Mouse (Mus musculus) embryonic facial prominence, embryonic 15.5 days (tissue): ENCODE results near the gene Sh3bgrl2. TPM values are rescaled to one million over a fixed set of nuclear protein-coding genes. Genes with fewer than 3 reads are reported as not detected.
A peak's percentile ranks its signal among the peaks of the same experiment; 100 is the strongest.

Experiments used
- ATAC-seq: fragments of 200-750 bp; cut with Nextera tagmentation; 2 replicates; pipeline ENCODE4 v1.8.0; 2017; ENCODE audit warnings: low read depth, moderate TSS enrichment; ENCODE audit not compliant: insufficient number of reproducible peaks, low FRiP score, low TSS enrichment
- H3K27ac ChIP-seq: fragments of 300-500 bp; sonication (generic); replicated peaks from 2 replicates; pipeline ENCODE4 v1.5.1; 2015; ENCODE audit warnings: mild to moderate bottlenecking, inconsistent platforms
- H3K27me3 ChIP-seq: fragments of 300-500 bp; sonication (generic); 2 replicates; pipeline ENCODE4 v1.6.1; 2015; ENCODE audit warnings: inconsistent platforms
- H3K36me3 ChIP-seq: fragments of 300-500 bp; sonication (generic); 2 replicates; pipeline ENCODE4 v1.6.1; 2015; ENCODE audit warnings: mild to moderate bottlenecking, inconsistent platforms
- H3K4me1 ChIP-seq: fragments of 300-500 bp; sonication (generic); 2 replicates; pipeline ENCODE4 v1.6.1; 2015; ENCODE audit warnings: inconsistent platforms
- H3K4me2 ChIP-seq: fragments of 300-500 bp; sonication (generic); replicated peaks from 2 replicates; pipeline ENCODE4 v1.6.1; 2015; ENCODE audit warnings: mild to moderate bottlenecking, inconsistent platforms
- H3K4me3 ChIP-seq: fragments of 300-500 bp; sonication (generic); replicated peaks from 2 replicates; pipeline ENCODE4 v1.5.1; 2015; ENCODE audit warnings: mild to moderate bottlenecking, inconsistent platforms
- H3K9ac ChIP-seq: fragments of 300-500 bp; sonication (generic); 2 replicates; pipeline ENCODE4 v1.6.1; 2015; ENCODE audit warnings: inconsistent platforms
- H3K9me3 ChIP-seq: fragments of 300-500 bp; sonication (generic); replicated peaks from 2 replicates; pipeline ENCODE4 v1.6.1; 2016; ENCODE audit warnings: inconsistent platforms
- WGBS: fragments of 180-500 bp; shearing (Covaris S2); methylation state at CpG from one replicate; pipeline ENCODE4 v1.1.7; 2015; 5-methylcytosine and 5-hydroxymethylcytosine counted together
- polyA plus RNA-seq: library from polyadenylated mRNA; unstranded; fragments of >200 nt; fragmentation: Nextera tagmentation; extraction: Ambion mirVana; gene quantifications from 2 replicates; pipeline ENCODE4 v1.2.1, GENCODE M21; 2015

Gene Sh3bgrl2
- polyA plus RNA-seq, 1 experiment from 2014 or later: 22.8 TPM

- Histone ChIP-seq H3K4me1 (peaks cover 12% of the 10 kb centered on the region), H3K9ac (no peak overlapping the region), H3K4me3 (no peak overlapping the region), H3K27ac (0 out of 2 replicates have a peak overlapping the region, but pooled peaks have one; percentile 30), H3K4me2 (no peak overlapping the region), H3K9me3 (no peaks in the 10 kb centered on the region), H3K27me3 (no peaks in the 10 kb centered on the region), H3K36me3 (no peaks in the 10 kb centered on the region)
- ATAC-seq: no peak
- WGBS: 29% methylated on average over 6 of the region's 6 CpGs
These were observed 67.9 kb downstream of the Sh3bgrl2 start for GRCm38 (mm10) chr9:83615912-83616585.

- no peaks in the 10 kb centered on the region for H3K36me3 ChIP-seq
- H3K4me3 ChIP-seq: no peak overlapping the region
- no peak for ATAC-seq
- H3K4me2 ChIP-seq: no peak overlapping the region
- peaks cover 12% of the 10 kb centered on the region for H3K4me1 ChIP-seq
- H3K27ac ChIP-seq: 0 out of 2 replicates have a peak overlapping the region, but pooled peaks have one; percentile 30
- no peaks in the 10 kb centered on the region for H3K9me3 ChIP-seq
- H3K9ac ChIP-seq: no peak overlapping the region
- 19% methylated on average over 7 of the region's 7 CpGs for WGBS
- H3K27me3 ChIP-seq: no peaks in the 10 kb centered on the region
These were observed 68.5 kb downstream of the Sh3bgrl2 start for GRCm38 (mm10) chr9:83616586-83617081.

- Histone ChIP-seq H3K36me3 (no peaks in the 10 kb centered on the region), H3K4me3 (no peak overlapping the region), H3K27me3 (no peaks in the 10 kb centered on the region), H3K4me1 (no peaks in the 10 kb centered on the region), H3K4me2 (no peak overlapping the region), H3K9me3 (no peaks in the 10 kb centered on the region), H3K9ac (no peak overlapping the region), H3K27ac (no peak overlapping the region)
- ATAC-seq: no peak
- whole genome bisulfite sequencing: 76% methylated on average over 6 of the region's 6 CpGs
These were observed 75.3 kb downstream of the Sh3bgrl2 start for GRCm38 (mm10) chr9:83623455-83623854.

GRCm38 (mm10) chr9:83624193-83624592 lies 76.1 kb downstream of the Sh3bgrl2 start:
- no peaks in the 10 kb centered on the region for H3K36me3 ChIP-seq
- peaks cover 6% of the 10 kb centered on the region for H3K4me1 ChIP-seq
- H3K9ac ChIP-seq: no peak overlapping the region
- 75% methylated on average over 5 of the region's 5 CpGs for whole genome bisulfite sequencing
- no peak overlapping the region for H3K4me3 ChIP-seq
- H3K27me3 ChIP-seq: no peaks in the 10 kb centered on the region
- no peaks in the 10 kb centered on the region for H3K9me3 ChIP-seq
- ATAC-seq: no peak
- no peak overlapping the region for H3K4me2 ChIP-seq
- no peak overlapping the region for H3K27ac ChIP-seq

- Histone ChIP-seq H3K4me3 (no peak overlapping the region), H3K27ac (no peak overlapping the region), H3K27me3 (no peaks in the 10 kb centered on the region), H3K4me1 (peaks cover 10% of the 10 kb centered on the region), H3K4me2 (no peak overlapping the region), H3K36me3 (no peaks in the 10 kb centered on the region), H3K9ac (no peak overlapping the region), H3K9me3 (no peaks in the 10 kb centered on the region)
- ATAC-seq: no peak
- 19% methylated on average over 5 of the region's 5 CpGs for WGBS
These were observed 77.0 kb downstream of the Sh3bgrl2 start for GRCm38 (mm10) chr9:83625085-83625484.

GRCm38 (mm10) chr9:83628669-83629612 lies 80.8 kb downstream of the Sh3bgrl2 start:
- Histone ChIP-seq H3K4me3 (no peak overlapping the region), H3K36me3 (no peaks in the 10 kb centered on the region), H3K4me2 (peak overlapping the region; percentile 19; the same call in 1 of the 2 replicates), H3K9me3 (no peaks in the 10 kb centered on the region), H3K27ac (no peak overlapping the region), H3K9ac (no peak overlapping the region), H3K27me3 (no peaks in the 10 kb centered on the region), H3K4me1 (peaks cover 10% of the 10 kb centered on the region)
- ATAC-seq: no peak
- 24% methylated on average over 19 of the region's 19 CpGs for WGBS

- no peaks in the 10 kb centered on the region for H3K9me3 ChIP-seq
- no peak overlapping the region for H3K9ac ChIP-seq
- H3K4me2 ChIP-seq: no peak overlapping the region
- H3K27ac ChIP-seq: no peak overlapping the region
- no peaks in the 10 kb centered on the region for H3K36me3 ChIP-seq
- no peak for ATAC-seq
- 69% methylated on average over 6 of the region's 6 CpGs for WGBS
- H3K27me3 ChIP-seq: no peaks in the 10 kb centered on the region
- H3K4me1 ChIP-seq: peaks cover 10% of the 10 kb centered on the region
- no peak overlapping the region for H3K4me3 ChIP-seq
These were observed 82.2 kb downstream of the Sh3bgrl2 start for GRCm38 (mm10) chr9:83630341-83630740.

- 33% methylated on average over 5 of the region's 5 CpGs for WGBS
- no peak for ATAC-seq
These were observed 83.8 kb downstream of the Sh3bgrl2 start for GRCm38 (mm10) chr9:83631920-83632319.

GRCm38 (mm10) chr9:83634703-83635102 lies 86.6 kb downstream of the Sh3bgrl2 start:
- Histone ChIP-seq H3K36me3 (no peaks in the 10 kb centered on the region), H3K4me2 (no peak overlapping the region), H3K4me1 (0 out of 2 replicates have a peak, but pooled peaks cover 5% of the 10 kb centered on the region), H3K9ac (no peak overlapping the region), H3K9me3 (no peaks in the 10 kb centered on the region), H3K27me3 (no peaks in the 10 kb centered on the region), H3K4me3 (no peak overlapping the region), H3K27ac (no peak overlapping the region)
- 47% methylated on average over 3 of the region's 3 CpGs for WGBS
- no peak for ATAC-seq

More at GRCm38 (mm10) chr9:83631920-83632319, 83.8 kb downstream of the Sh3bgrl2 start:
- Histone ChIP-seq H3K4me3 (no peak overlapping the region), H3K4me2 (no peak overlapping the region), H3K36me3 (no peaks in the 10 kb centered on the region), H3K4me1 (peaks cover 16% of the 10 kb centered on the region), H3K27me3 (no peaks in the 10 kb centered on the region), H3K9ac (no peak overlapping the region), H3K27ac (no peak overlapping the region), H3K9me3 (no peaks in the 10 kb centered on the region)

GRCm38 (mm10) chr9:83635997-83636396 lies 87.9 kb downstream of the Sh3bgrl2 start:
- Histone ChIP-seq H3K4me3 (no peak overlapping the region), H3K27me3 (no peaks in the 10 kb centered on the region), H3K9me3 (no peaks in the 10 kb centered on the region), H3K4me2 (0 out of 2 replicates have a peak overlapping the region, but pooled peaks have one; percentile 19), H3K36me3 (no peaks in the 10 kb centered on the region), H3K9ac (no peak overlapping the region), H3K4me1 (0 out of 2 replicates have a peak, but pooled peaks cover 5% of the 10 kb centered on the region), H3K27ac (no peak overlapping the region)
- WGBS: 10% methylated on average over 7 of the region's 7 CpGs
- ATAC-seq: no peak

GRCm38 (mm10) chr9:83643139-83643538 lies 95.0 kb downstream of the Sh3bgrl2 start:
- Histone ChIP-seq H3K4me3 (no peak overlapping the region), H3K36me3 (no peaks in the 10 kb centered on the region), H3K4me2 (no peak overlapping the region), H3K9me3 (no peaks in the 10 kb centered on the region), H3K27ac (no peak overlapping the region), H3K27me3 (no peaks in the 10 kb centered on the region), H3K9ac (no peak overlapping the region), H3K4me1 (no peaks in the 10 kb centered on the region)
- 44% methylated on average over 4 of the region's 4 CpGs for WGBS
- ATAC-seq: no peak
